Mouse (Mus musculus) ovary, postnatal 36 days (tissue): Measurements from ENCODE around the gene Dgcr8.

Source experiments
- DNase-seq: peaks from one replicate; pipeline ENCODE4 v3.0.0; 2022; ENCODE audit warnings: low spot score, mixed read lengths

Gene Dgcr8

GRCm38 (mm10) chr16:18249364-18249967 lies 39.6 kb downstream of the Dgcr8 start:
- DNase-seq: peak; percentile 43

- DNase-seq: peak; percentile 99
Measured at GRCm38 (mm10) chr16:18248433-18249363, 40.3 kb downstream of the Dgcr8 start, which contains the start of the genes Trmt2a and Ranbp1. Gene Trmt2a, plus strand, starts transcription at chr16:18248679. Gene Ranbp1, minus strand, starts transcription at chr16:18248732.

- no peak for DNase-seq
Measured at GRCm38 (mm10) chr16:18247521-18248399, 41.3 kb downstream of the Dgcr8 start.

- no peak for DNase-seq
Measured at GRCm38 (mm10) chr16:18241581-18241980, 47.5 kb downstream of the Dgcr8 start.

GRCm38 (mm10) chr16:18236676-18237501 lies 52.2 kb downstream of the Dgcr8 start:
- no peak for DNase-seq

- peak; percentile 75 for DNase-seq
Measured at GRCm38 (mm10) chr16:18235389-18236065, 53.5 kb downstream of the Dgcr8 start.

- peak; percentile 84 for DNase-seq
Measured at GRCm38 (mm10) chr16:18234671-18235388, 54.2 kb downstream of the Dgcr8 start, which contains the start of gene Zdhhc8. Gene Zdhhc8, minus strand, starts transcription at chr16:18235136.

- DNase-seq: no peak
Measured at GRCm38 (mm10) chr16:18233919-18234670, 55.0 kb downstream of the Dgcr8 start.

GRCm38 (mm10) chr16:18233451-18233850 lies 55.6 kb downstream of the Dgcr8 start:
- DNase-seq: no peak

- no peak for DNase-seq
Measured at GRCm38 (mm10) chr16:18231451-18231850, 57.6 kb downstream of the Dgcr8 start.

GRCm38 (mm10) chr16:18231047-18231446 lies 58.0 kb downstream of the Dgcr8 start:
- no peak for DNase-seq

GRCm38 (mm10) chr16:18230617-18231016 lies 58.4 kb downstream of the Dgcr8 start:
- DNase-seq: no peak

GRCm38 (mm10) chr16:18229622-18230021 lies 59.4 kb downstream of the Dgcr8 start:
- DNase-seq: peak; percentile 47

GRCm38 (mm10) chr16:18228856-18229255 lies 60.2 kb downstream of the Dgcr8 start:
- DNase-seq: no peak

- no peak for DNase-seq
Measured at GRCm38 (mm10) chr16:18227897-18228422, 61.1 kb downstream of the Dgcr8 start.

- no peak for DNase-seq
Measured at GRCm38 (mm10) chr16:18227187-18227586, 61.9 kb downstream of the Dgcr8 start.

- no peak for DNase-seq
Measured at GRCm38 (mm10) chr16:18222188-18222587, 66.9 kb downstream of the Dgcr8 start.

- no peak for DNase-seq
Measured at GRCm38 (mm10) chr16:18221543-18221898, 67.5 kb downstream of the Dgcr8 start.
